Mouse (Mus musculus) brain, embryonic 14.5 days (tissue): ENCODE data around the gene Ppfibp1.

Source experiments
- CTCF ChIP-seq: fragments of 200-500 bp; IDR thresholded peaks from 2 replicates; pipeline ENCODE4 v1.5.1; 2012; ENCODE audit warnings: inconsistent platforms, mild to moderate bottlenecking, moderate library complexity, borderline replicate concordance; ENCODE audit not compliant: insufficient read depth, insufficient read length; ENCODE audit errors: extremely low read depth
- POLR2A ChIP-seq: fragments of 200-500 bp; IDR thresholded peaks from 2 replicates; pipeline ENCODE4 v1.6.1; 2012; ENCODE audit warnings: mild to moderate bottlenecking, inconsistent platforms, borderline replicate concordance; ENCODE audit not compliant: poor library complexity, insufficient read depth, insufficient read length, severe bottlenecking; ENCODE audit errors: extremely low read depth

DNA sequence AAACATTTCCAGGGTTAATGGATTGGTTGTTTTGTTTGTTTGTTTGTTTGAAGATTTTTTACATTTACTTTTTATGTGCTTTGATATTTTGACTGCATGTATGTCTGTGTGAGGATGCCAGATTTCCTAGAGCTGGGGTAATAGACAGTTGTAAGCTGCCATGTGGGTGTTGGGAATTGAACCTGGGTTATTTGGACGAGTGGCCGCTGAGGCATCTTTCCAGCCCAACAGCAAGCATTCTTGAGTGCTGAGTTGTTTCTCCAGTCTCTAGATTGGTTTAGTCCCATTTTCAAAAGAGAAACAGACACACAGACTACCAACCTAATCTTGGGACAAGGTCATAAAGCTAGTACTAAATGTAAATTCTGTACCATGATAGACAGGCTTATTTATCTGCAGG is 22.5 kb downstream of the Ppfibp1 start:
- TF ChIP-seq CTCF (no peak), POLR2A (no peak)
